Mouse (Mus musculus): ENCODE data around the gene Itsn2. TPM values are rescaled to one million over a fixed set of nuclear protein-coding genes. Genes with fewer than 3 reads are reported as not detected.

Itsn2 gene
- total and polyA plus RNA-seq, 3 experiments = 27.9 to 48.1 (median 44.4) TPM

DNA sequence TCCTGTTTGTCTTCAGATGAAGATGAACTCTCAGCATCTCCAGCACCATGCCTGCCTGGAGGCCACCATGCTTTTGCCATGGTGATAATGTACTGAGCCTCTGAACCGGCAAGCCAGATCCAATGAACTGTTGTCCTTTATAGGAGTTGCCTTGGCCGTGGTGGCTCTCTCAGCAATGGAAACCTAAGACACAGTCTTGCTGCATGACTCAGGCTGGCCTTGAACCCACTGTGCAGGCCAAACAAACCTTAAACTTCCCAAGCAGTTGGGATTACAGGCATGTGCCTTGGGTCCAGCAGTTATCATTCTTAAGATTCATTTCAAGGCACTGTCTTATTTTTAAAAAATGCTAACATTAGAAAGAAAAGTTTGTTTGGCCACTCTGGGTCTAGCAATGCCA lies 4.6 kb upstream of the Itsn2 start:
- H3K9me3 ChIP-seq (replicated peaks; ENCODE audit: low read length) = no peaks in the 10 kb centered on the region
- peaks cover 0 to 9% of the 10 kb centered on the region in 2 experiments; a peak in 1 of 4 replicates for H3K4me1 ChIP-seq (ENCODE audit: control insufficient read depth in 1 of 2, insufficient read depth in 2 of 2)
- H3K27me3 ChIP-seq (replicated peaks) = no peaks in the 10 kb centered on the region
- dilution Hi-C loops (cut with MboI; ENCODE audit: extremely low pct_ligation_motif_present, extremely low pct_unique_long_range_greater_than_20kb, low sequenced_read_pairs) = no loop called here
- no peak overlapping the region for H3K9ac ChIP-seq (ENCODE audit: insufficient read depth, low read depth)
- in situ Hi-C loops (cut with MboI; ENCODE audit: low pct_ligation_motif_present, low pct_unique_long_range_greater_than_20kb, low sequenced_read_pairs) = no loop called here
- no peak overlapping the region for H3K4me3 ChIP-seq (replicated peaks in 1 of 3; ENCODE audit: low read depth in 2 of 3, low read length in 2 of 3, poor library complexity in 1 of 3)
- H3K36me3 ChIP-seq (replicated peaks in 1 of 2; ENCODE audit: control insufficient read depth in 1 of 2, insufficient read depth in 1 of 2, low read length in 1 of 2) = no peaks in the 10 kb centered on the region
- DNase-seq (ENCODE audit: extremely low read depth) = no peak
- no peak overlapping the region for H3K27ac ChIP-seq (ENCODE audit: insufficient read depth, low read depth)
- H3K79me2 ChIP-seq (replicated peaks; ENCODE audit: control insufficient read depth, extremely low read depth, insufficient read depth, poor library complexity, severe bottlenecking) = no peaks in the 10 kb centered on the region
- TF ChIP-seq CHD1 (IDR thresholded peaks at IDR 0.05; ENCODE audit: low read depth, low read length) (no peak), ZNF384 (IDR thresholded peaks at IDR 0.05; ENCODE audit: low read depth, low read length) (no peak), MEF2A (IDR thresholded peaks at IDR 0.05; ENCODE audit: borderline replicate concordance, low read depth, low read length) (no peak), USF2 (conservative IDR thresholded peaks at IDR 0.05; ENCODE audit: low read depth, low read length) (no peak), SMC3 (IDR thresholded peaks at IDR 0.05; ENCODE audit: low read depth, low read length) (no peak), GABPA (IDR thresholded peaks at IDR 0.05; ENCODE audit: insufficient replicate concordance, low read depth, low read length) (no peak), NRF1 (IDR thresholded peaks at IDR 0.05; ENCODE audit: low read depth, low read length) (no peak), EP300 (IDR thresholded peaks at IDR 0.05; ENCODE audit: low read length) (no peak)
- no peak overlapping the region for H3K4me2 ChIP-seq (ENCODE audit: insufficient read depth, low read depth, poor library complexity, severe bottlenecking)

GRCm38 (mm10) chr12:4588603-4589002 lies 3.8 kb upstream of the Itsn2 start:
- Histone ChIP-seq H3K36me3 (replicated peaks in 1 of 2; ENCODE audit: control insufficient read depth in 1 of 2, insufficient read depth in 1 of 2, low read length in 1 of 2) (no peaks in the 10 kb centered on the region), H3K4me3 (replicated peaks in 1 of 3; ENCODE audit: low read depth in 2 of 3, low read length in 2 of 3, poor library complexity in 1 of 3) (no peak overlapping the region), H3K9ac (ENCODE audit: insufficient read depth, low read depth) (no peak overlapping the region), H3K27ac (ENCODE audit: insufficient read depth, low read depth) (no peak overlapping the region), H3K4me1 (ENCODE audit: control insufficient read depth in 1 of 2, insufficient read depth in 2 of 2) (peaks cover 0 to 9% of the 10 kb centered on the region in 2 experiments; a peak in 1 of 4 replicates), H3K4me2 (ENCODE audit: insufficient read depth, low read depth, poor library complexity, severe bottlenecking) (no peak overlapping the region), H3K27me3 (replicated peaks) (no peaks in the 10 kb centered on the region), H3K79me2 (replicated peaks; ENCODE audit: control insufficient read depth, extremely low read depth, insufficient read depth, poor library complexity, severe bottlenecking) (peaks cover 2% of the 10 kb centered on the region), H3K9me3 (replicated peaks; ENCODE audit: low read length) (no peaks in the 10 kb centered on the region)
- in situ Hi-C loops (cut with MboI; ENCODE audit: low pct_ligation_motif_present, low pct_unique_long_range_greater_than_20kb, low sequenced_read_pairs) (no loop called here), dilution Hi-C loops (cut with MboI; ENCODE audit: extremely low pct_ligation_motif_present, extremely low pct_unique_long_range_greater_than_20kb, low sequenced_read_pairs) (no loop called here)
- DNase-seq (ENCODE audit: extremely low read depth) = no peak
- TF ChIP-seq USF2 (conservative IDR thresholded peaks at IDR 0.05; ENCODE audit: low read depth, low read length) (no peak), TBP (conservative IDR thresholded peaks at IDR 0.05; ENCODE audit: low read depth, low read length) (no peak)

GRCm38 (mm10) chr12:4592025-4592424 lies 413 bp upstream of the Itsn2 start:
- H3K36me3 ChIP-seq (replicated peaks in 1 of 2; ENCODE audit: control insufficient read depth in 1 of 2, insufficient read depth in 1 of 2, low read length in 1 of 2) = peaks cover 0 to 7% of the 10 kb centered on the region in 2 experiments
- dilution Hi-C loops (cut with MboI; ENCODE audit: extremely low pct_ligation_motif_present, extremely low pct_unique_long_range_greater_than_20kb, low sequenced_read_pairs) = no loop called here
- no peak overlapping the region for H3K27ac ChIP-seq (ENCODE audit: insufficient read depth, low read depth)
- H3K9ac ChIP-seq (ENCODE audit: insufficient read depth, low read depth) = peak overlapping the region; percentile 88
- H3K79me2 ChIP-seq (replicated peaks; ENCODE audit: control insufficient read depth, extremely low read depth, insufficient read depth, poor library complexity, severe bottlenecking) = peaks cover 23% of the 10 kb centered on the region
- no peaks in the 10 kb centered on the region for H3K27me3 ChIP-seq (replicated peaks)
- H3K4me3 ChIP-seq (replicated peaks in 1 of 3; ENCODE audit: low read depth in 2 of 3, low read length in 2 of 3, poor library complexity in 1 of 3) = peak overlapping the region; percentile 91 to 95 (median 91)
- in situ Hi-C loops (cut with MboI; ENCODE audit: low pct_ligation_motif_present, low pct_unique_long_range_greater_than_20kb, low sequenced_read_pairs) = no loop called here
- no peak for DNase-seq (ENCODE audit: extremely low read depth)
- no peaks in the 10 kb centered on the region for H3K9me3 ChIP-seq (replicated peaks; ENCODE audit: low read length)
- H3K4me1 ChIP-seq (ENCODE audit: control insufficient read depth in 1 of 2, insufficient read depth in 2 of 2) = peaks cover 0 to 27% of the 10 kb centered on the region in 2 experiments; a peak in 2 of 4 replicates
- peak overlapping the region; percentile 79 for H3K4me2 ChIP-seq (ENCODE audit: insufficient read depth, low read depth, poor library complexity, severe bottlenecking)
- TF ChIP-seq NELFE (IDR thresholded peaks at IDR 0.05; ENCODE audit: low read depth, low read length) (no peak), ETS1 (conservative IDR thresholded peaks at IDR 0.05; ENCODE audit: low read depth, low read length) (no peak), POLR2AphosphoS2 (IDR thresholded peaks at IDR 0.05; ENCODE audit: low read depth, low read length) (no peak), ZKSCAN1 (IDR thresholded peaks at IDR 0.05; ENCODE audit: borderline replicate concordance, low read depth, low read length) (no peak), EP300 (IDR thresholded peaks at IDR 0.05; ENCODE audit: low read length) (0 out of 2 replicates have a peak, but pooled peaks have one; percentile 22), SMC3 (IDR thresholded peaks at IDR 0.05; ENCODE audit: low read depth, low read length) (no peak; the same call in 1 of the 2 replicates), CHD1 (IDR thresholded peaks at IDR 0.05; ENCODE audit: low read depth, low read length) (no peak), E2F4 (IDR thresholded peaks at IDR 0.05; ENCODE audit: insufficient replicate concordance, low read depth, low read length) (no peak), CTCF (conservative IDR thresholded peaks at IDR 0.05 in 1 of 2, IDR thresholded peaks at IDR 0.05 in 1 of 2; ENCODE audit: low read depth in 2 of 2, low read length in 2 of 2) (peak in 1 of 2 experiments; percentile 53; a peak in 2 of 4 replicates), RAD21 (IDR thresholded peaks at IDR 0.05; ENCODE audit: low read depth, low read length) (peak; percentile 34), ZNF384 (IDR thresholded peaks at IDR 0.05; ENCODE audit: low read depth, low read length) (peak; percentile 40; the same call in 1 of the 2 replicates), CHD2 (IDR thresholded peaks at IDR 0.05; ENCODE audit: low read length) (no peak), USF2 (conservative IDR thresholded peaks at IDR 0.05; ENCODE audit: low read depth, low read length) (no peak), IRF4 (IDR thresholded peaks at IDR 0.05; ENCODE audit: low read depth, low read length) (peak; percentile 12; the same call in 1 of the 2 replicates), NRF1 (IDR thresholded peaks at IDR 0.05; ENCODE audit: low read depth, low read length) (no peak), ELF1 (IDR thresholded peaks at IDR 0.05; ENCODE audit: low read depth, low read length) (peak; percentile 36; the same call in 1 of the 2 replicates), POLR2A (IDR thresholded peaks at IDR 0.05; ENCODE audit: low read depth, low read length) (no peak), PAX5 (IDR thresholded peaks at IDR 0.05; ENCODE audit: low read length) (no peak), SIN3A (IDR thresholded peaks at IDR 0.05; ENCODE audit: low read length) (no peak), ZMIZ1 (IDR thresholded peaks at IDR 0.05; ENCODE audit: low read depth, low read length) (0 out of 2 replicates have a peak, but pooled peaks have one; percentile 7), GABPA (IDR thresholded peaks at IDR 0.05; ENCODE audit: insufficient replicate concordance, low read depth, low read length) (no peak), JUND (conservative IDR thresholded peaks at IDR 0.05; ENCODE audit: low read depth, low read length) (0 out of 2 replicates have a peak, but pooled peaks have one; percentile 10), ZC3H11A (IDR thresholded peaks at IDR 0.05; ENCODE audit: low read depth, low read length) (no peak)
